Mouse (Mus musculus): ENCODE results near the gene Tulp2.
"Not testable (repeated sequence)": the region's sequence is repeated elsewhere in the genome, so short reads cannot be mapped to it uniquely, and the experiment has no call there.

Tulp2 gene

DNA sequence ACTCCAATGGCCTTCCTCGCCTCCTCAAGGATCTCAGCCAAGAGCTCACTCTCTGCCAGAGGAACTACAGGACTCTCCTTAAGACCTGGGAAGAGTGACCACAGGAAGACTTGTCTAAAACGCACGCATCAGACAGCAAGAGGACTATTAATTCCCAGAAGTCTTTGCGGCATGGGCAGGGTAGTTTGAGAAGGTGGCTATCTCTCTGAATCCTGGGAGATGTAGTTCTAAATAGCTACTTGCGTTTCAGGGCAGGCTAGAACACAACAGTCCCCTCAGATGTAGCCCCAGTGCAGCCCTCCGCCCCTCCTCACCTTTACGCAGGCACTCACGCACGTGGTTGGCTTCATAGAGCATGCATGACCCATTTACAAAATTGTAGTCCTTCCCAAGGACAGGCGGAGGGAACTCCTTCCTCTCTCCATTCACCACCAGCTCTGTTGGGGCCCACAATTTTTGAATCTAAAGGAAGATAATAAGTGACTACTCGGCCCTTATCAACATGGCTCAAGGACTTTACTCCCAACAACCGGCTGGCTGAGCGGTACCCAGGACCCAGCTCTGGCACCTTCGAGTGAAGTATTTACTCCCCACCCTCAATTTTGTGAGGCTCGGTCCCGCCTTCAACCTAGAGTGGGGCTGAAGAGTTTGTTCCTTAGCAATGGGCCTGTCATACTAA lies 6.2 kb upstream of the Tulp2 start:
- TF ChIP-seq NANOG (IDR thresholded peaks at IDR 0.05; ENCODE audit: borderline replicate concordance, low read length), result no peak
- no peak for TF ChIP-seq CTCF (conservative IDR thresholded peaks at IDR 0.05; ENCODE audit: low read length)
- TF ChIP-seq POU5F1 (IDR thresholded peaks at IDR 0.05; ENCODE audit: borderline replicate concordance, low read length), result no peak
- Histone ChIP-seq H3K36me3 (ENCODE audit: insufficient read depth, low read length) (peaks cover 32% of the 10 kb centered on the region), H3K4me1 (replicated peaks; ENCODE audit: low read depth, low read length) (peaks cover 51% of the 10 kb centered on the region), H3K27me3 (ENCODE audit: insufficient read depth, low read length) (no peaks in the 10 kb centered on the region), H3K9me3 (ENCODE audit: low read length) (no peaks in the 10 kb centered on the region), H3K4me3 (replicated peaks; ENCODE audit: low read length) (peak overlapping the region; percentile 75)

DNA sequence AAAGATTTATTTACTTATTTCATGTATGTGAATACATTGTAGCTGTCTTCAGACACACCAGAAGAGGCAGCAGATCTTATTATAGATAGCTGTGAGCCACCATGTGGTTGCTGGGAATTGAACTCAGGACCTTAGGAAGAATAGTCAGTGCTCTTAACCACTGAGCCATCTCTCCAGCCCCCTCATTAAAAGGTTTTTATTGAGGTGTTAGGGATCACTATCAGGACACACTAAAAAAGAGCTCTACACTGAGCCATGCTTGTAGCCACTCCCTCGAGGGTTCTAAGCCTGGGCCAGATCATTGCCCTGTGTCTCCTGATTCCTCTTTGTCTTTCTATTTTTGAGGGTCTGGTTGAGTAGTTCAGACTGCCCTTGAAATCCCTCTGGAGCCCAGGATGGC lies 5.2 kb upstream of the Tulp2 start:
- no peaks in the 10 kb centered on the region for H3K27me3 ChIP-seq (ENCODE audit: insufficient read depth, low read length)
- H3K9me3 ChIP-seq (ENCODE audit: low read length), result no peaks in the 10 kb centered on the region
- H3K36me3 ChIP-seq (ENCODE audit: insufficient read depth, low read length), result peaks cover 32% of the 10 kb centered on the region
- TF ChIP-seq CTCF (conservative IDR thresholded peaks at IDR 0.05; ENCODE audit: low read length), result no peak
- TF ChIP-seq NANOG (IDR thresholded peaks at IDR 0.05; ENCODE audit: borderline replicate concordance, low read length), result no peak
- no peak for TF ChIP-seq POU5F1 (IDR thresholded peaks at IDR 0.05; ENCODE audit: borderline replicate concordance, low read length)
- peaks cover 50% of the 10 kb centered on the region for H3K4me1 ChIP-seq (replicated peaks; ENCODE audit: low read depth, low read length)
- H3K4me3 ChIP-seq (replicated peaks; ENCODE audit: low read length), result no peak overlapping the region

DNA sequence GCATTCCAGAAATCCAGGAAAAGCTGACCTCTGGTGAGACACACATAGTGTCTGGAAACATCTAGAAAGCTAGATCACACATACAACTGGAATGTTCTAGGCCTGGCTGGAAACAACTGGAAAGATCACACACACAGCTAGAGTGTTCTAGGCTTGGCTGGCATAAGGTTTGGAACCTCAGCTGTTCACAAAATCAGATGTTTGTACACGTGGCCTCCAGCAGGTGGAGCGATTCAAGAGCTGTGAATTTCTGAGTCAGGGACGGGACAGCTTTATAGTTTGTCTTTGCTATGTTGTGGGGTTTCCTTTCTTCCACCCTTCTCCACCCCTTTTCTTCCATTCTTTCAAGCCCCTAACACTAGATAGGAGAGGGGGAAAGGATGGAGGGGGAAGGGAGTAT lies 4.7 kb upstream of the Tulp2 start:
- Histone ChIP-seq H3K27me3 (ENCODE audit: insufficient read depth, low read length) (no peaks in the 10 kb centered on the region), H3K9me3 (ENCODE audit: low read length) (no peaks in the 10 kb centered on the region), H3K4me3 (replicated peaks; ENCODE audit: low read length) (no peak overlapping the region), H3K36me3 (ENCODE audit: insufficient read depth, low read length) (peaks cover 32% of the 10 kb centered on the region), H3K4me1 (replicated peaks; ENCODE audit: low read depth, low read length) (peaks cover 55% of the 10 kb centered on the region)
- TF ChIP-seq CTCF (conservative IDR thresholded peaks at IDR 0.05; ENCODE audit: low read length) (peak; percentile 53), NANOG (IDR thresholded peaks at IDR 0.05; ENCODE audit: borderline replicate concordance, low read length) (no peak)

DNA sequence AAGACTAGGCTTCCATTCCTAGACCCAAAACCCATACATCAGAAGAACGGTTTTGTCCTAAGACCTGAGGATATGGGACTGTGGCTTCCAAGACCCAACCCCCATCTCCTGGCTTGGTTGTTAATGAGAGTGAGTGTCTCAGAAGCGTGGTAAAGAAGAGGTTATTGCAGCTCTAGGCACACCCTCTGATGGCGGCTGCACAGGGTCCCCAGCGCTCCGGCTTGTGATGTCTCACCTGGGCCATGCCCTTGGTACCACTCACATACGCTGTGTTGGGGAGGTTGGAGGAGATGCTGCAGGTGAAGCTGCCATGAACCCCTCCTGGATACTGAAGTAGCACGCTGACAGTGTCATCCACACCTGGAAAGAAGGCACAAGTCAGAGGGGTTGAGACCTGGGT lies 2.9 kb upstream of the Tulp2 start:
- TF ChIP-seq POU5F1 (IDR thresholded peaks at IDR 0.05; ENCODE audit: borderline replicate concordance, low read length) (no peak), CTCF (conservative IDR thresholded peaks at IDR 0.05; ENCODE audit: low read length) (no peak), NANOG (IDR thresholded peaks at IDR 0.05; ENCODE audit: borderline replicate concordance, low read length) (no peak)
- H3K4me1 ChIP-seq (replicated peaks; ENCODE audit: low read depth, low read length), result peaks cover 61% of the 10 kb centered on the region
- H3K4me3 ChIP-seq (replicated peaks; ENCODE audit: low read length), result no peak overlapping the region

DNA sequence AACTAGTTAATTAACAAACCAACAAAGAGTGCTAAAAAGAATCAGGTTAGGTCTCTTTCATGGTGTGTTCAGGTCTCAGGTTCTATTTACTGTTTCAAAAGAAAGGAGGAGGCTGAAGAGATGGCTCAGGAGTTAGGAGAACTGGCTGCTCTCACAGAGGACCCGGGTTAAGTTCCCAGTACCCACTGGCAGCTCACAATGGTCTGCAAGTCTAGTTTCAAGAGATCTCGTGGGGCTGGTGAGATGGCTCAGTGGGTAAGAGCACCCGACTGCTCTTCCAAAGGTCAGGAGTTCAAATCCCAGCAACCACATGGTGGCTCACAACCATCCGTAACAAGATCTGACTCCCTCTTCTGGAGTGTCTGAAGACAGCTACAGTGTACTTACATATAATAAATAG lies 1.4 kb upstream of the Tulp2 start:
- not testable (repeated sequence) for H3K9me3 ChIP-seq (ENCODE audit: low read length); H3K4me3 ChIP-seq (replicated peaks; ENCODE audit: low read length); H3K27me3 ChIP-seq (ENCODE audit: insufficient read depth, low read length)
- peaks cover 49% of the 10 kb centered on the region for H3K36me3 ChIP-seq (ENCODE audit: insufficient read depth, low read length)
- H3K4me1 ChIP-seq (replicated peaks; ENCODE audit: low read depth, low read length), result peaks cover 51% of the 10 kb centered on the region

More for the DNA sequence above, 2.9 kb upstream of the Tulp2 start:
- Histone ChIP-seq H3K27me3 (ENCODE audit: insufficient read depth, low read length) (no peaks in the 10 kb centered on the region), H3K36me3 (ENCODE audit: insufficient read depth, low read length) (peaks cover 42% of the 10 kb centered on the region), H3K9me3 (ENCODE audit: low read length) (no peaks in the 10 kb centered on the region)

DNA sequence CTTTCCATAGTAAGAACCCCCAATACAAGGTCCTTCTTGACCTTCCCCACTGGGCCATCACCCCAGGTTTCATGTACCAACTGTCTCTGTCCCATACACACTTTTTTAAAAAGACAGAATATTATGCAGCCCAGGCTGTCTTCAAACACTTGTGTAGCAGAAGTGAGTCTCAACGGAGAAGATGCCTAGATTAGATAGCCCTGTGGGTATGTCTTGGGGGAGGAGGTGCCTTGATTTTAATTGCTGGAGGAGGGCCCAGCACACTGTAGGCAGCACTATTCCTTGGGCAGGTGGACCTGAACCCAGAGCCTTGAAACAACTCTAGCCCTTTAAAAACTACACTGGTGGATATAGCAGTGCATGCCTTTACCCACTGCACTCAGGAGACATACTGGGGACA lies 489 bp downstream of the Tulp2 start:
- no peak for TF ChIP-seq NANOG (IDR thresholded peaks at IDR 0.05; ENCODE audit: borderline replicate concordance, low read length)
- TF ChIP-seq POU5F1 (IDR thresholded peaks at IDR 0.05; ENCODE audit: borderline replicate concordance, low read length), result no peak
- no peak for TF ChIP-seq CTCF (conservative IDR thresholded peaks at IDR 0.05; ENCODE audit: low read length)
- no peaks in the 10 kb centered on the region for H3K27me3 ChIP-seq (ENCODE audit: insufficient read depth, low read length)
- no peak overlapping the region for H3K4me3 ChIP-seq (replicated peaks; ENCODE audit: low read length)
- H3K4me1 ChIP-seq (replicated peaks; ENCODE audit: low read depth, low read length), result peaks cover 46% of the 10 kb centered on the region
- peaks cover 59% of the 10 kb centered on the region for H3K36me3 ChIP-seq (ENCODE audit: insufficient read depth, low read length)
- H3K9me3 ChIP-seq (ENCODE audit: low read length), result no peaks in the 10 kb centered on the region

DNA sequence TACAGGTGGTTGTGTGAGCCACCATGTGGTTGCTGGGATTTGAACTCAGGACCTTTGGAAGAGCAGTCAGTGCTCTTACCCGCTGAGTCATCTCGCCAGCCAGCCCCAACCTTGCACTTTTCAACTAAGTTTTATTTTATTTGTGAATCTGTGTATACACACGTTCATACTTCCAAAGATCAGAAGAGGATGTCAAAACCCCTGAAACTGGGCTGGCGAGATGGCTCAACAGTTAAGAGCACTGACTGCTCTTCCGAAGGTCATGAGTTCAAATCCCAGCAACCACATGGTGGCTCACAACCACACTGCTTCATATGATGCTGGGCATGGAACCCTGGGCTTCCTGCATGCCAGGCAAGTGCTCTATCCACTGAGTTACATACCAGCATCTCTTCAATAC lies 3.3 kb downstream of the Tulp2 start:
- peaks cover 46% of the 10 kb centered on the region for H3K36me3 ChIP-seq (ENCODE audit: insufficient read depth, low read length)
- peaks cover 51% of the 10 kb centered on the region for H3K4me1 ChIP-seq (replicated peaks; ENCODE audit: low read depth, low read length)
- H3K4me3 ChIP-seq (replicated peaks; ENCODE audit: low read length); H3K9me3 ChIP-seq (ENCODE audit: low read length); H3K27me3 ChIP-seq (ENCODE audit: insufficient read depth, low read length): not testable (repeated sequence)

DNA sequence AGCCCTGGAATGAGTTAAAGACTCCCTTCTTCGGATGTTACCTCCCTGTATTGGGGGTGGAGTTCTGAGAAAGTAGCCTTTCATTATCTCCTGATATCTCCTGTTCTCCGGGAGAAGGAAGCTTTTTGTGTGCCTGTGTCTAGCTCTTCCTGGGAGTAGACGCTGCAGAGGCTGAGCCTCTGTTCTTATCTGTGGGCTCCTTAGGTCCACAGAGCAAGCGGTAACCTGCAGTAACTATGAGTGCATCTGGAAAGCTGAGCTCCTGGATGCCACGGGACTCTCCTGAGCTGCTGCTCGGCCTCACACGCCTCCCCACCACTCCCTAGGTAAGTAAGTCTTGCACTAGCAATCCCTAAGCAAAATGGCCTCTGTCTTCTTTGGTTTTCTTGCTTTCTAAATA lies 4.5 kb downstream of the Tulp2 start:
- peaks cover 55% of the 10 kb centered on the region for H3K4me1 ChIP-seq (replicated peaks; ENCODE audit: low read depth, low read length)
- no peaks in the 10 kb centered on the region for H3K27me3 ChIP-seq (ENCODE audit: insufficient read depth, low read length)
- TF ChIP-seq POU5F1 (IDR thresholded peaks at IDR 0.05; ENCODE audit: borderline replicate concordance, low read length) (no peak), NANOG (IDR thresholded peaks at IDR 0.05; ENCODE audit: borderline replicate concordance, low read length) (no peak), CTCF (conservative IDR thresholded peaks at IDR 0.05; ENCODE audit: low read length) (no peak)
- H3K4me3 ChIP-seq (replicated peaks; ENCODE audit: low read length), result no peak overlapping the region
- H3K36me3 ChIP-seq (ENCODE audit: insufficient read depth, low read length), result peaks cover 42% of the 10 kb centered on the region
- H3K9me3 ChIP-seq (ENCODE audit: low read length), result no peaks in the 10 kb centered on the region

DNA sequence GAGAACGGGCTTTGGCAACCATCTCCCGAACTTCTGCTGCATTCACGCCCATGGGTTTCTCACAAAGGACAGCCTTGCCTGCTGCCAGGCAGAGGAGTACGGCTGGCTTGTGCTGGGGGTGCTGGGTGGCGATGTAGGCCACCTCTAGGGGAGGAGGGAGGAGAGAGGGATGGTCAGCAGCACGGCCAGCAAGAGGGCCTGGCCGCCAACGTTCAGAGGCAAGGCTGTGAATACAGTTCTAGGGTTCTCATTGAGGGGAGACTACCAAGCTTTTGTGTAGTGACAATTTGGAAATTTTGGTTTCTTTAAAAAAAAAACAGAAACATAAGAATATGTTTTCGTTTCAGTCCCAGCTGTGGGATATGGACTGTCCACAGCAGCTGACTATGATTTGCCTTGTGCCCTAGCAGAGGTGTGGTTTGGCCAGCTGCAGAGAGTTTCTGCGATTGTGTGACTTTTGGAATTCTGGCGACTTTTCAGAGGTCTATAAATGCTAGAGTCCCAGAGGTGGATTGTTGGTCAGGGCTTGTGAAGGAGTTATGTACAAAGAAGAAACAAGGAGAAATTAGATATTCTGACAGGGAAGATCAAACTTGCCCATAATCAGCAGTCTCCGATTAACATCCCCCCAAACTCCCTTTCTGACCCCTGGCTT lies 5.2 kb downstream of the Tulp2 start, which contains the start of gene Gm45808:
TSS of gene Gm45808 (minus strand) at position 51 of the 655 bp plus-strand sequence.
- no peaks in the 10 kb centered on the region for H3K27me3 ChIP-seq (ENCODE audit: insufficient read depth, low read length)
- peak within 1 kb of the TSS; percentile 87 for H3K4me3 ChIP-seq (replicated peaks; ENCODE audit: low read length)
- TF ChIP-seq CTCF (conservative IDR thresholded peaks at IDR 0.05; ENCODE audit: low read length), result no peak
- TF ChIP-seq NANOG (IDR thresholded peaks at IDR 0.05; ENCODE audit: borderline replicate concordance, low read length), result no peak
- no peak for TF ChIP-seq POU5F1 (IDR thresholded peaks at IDR 0.05; ENCODE audit: borderline replicate concordance, low read length)
- H3K9me3 ChIP-seq (ENCODE audit: low read length), result no peaks in the 10 kb centered on the region
- H3K4me1 ChIP-seq (replicated peaks; ENCODE audit: low read depth, low read length), result peaks cover 58% of the 10 kb centered on the region
- H3K36me3 ChIP-seq (ENCODE audit: insufficient read depth, low read length), result peaks cover 43% of the 10 kb centered on the region

All from E14TG2a.4 (cell line).